Mouse (Mus musculus): ENCODE measurements around the gene Fasl.

DNA sequence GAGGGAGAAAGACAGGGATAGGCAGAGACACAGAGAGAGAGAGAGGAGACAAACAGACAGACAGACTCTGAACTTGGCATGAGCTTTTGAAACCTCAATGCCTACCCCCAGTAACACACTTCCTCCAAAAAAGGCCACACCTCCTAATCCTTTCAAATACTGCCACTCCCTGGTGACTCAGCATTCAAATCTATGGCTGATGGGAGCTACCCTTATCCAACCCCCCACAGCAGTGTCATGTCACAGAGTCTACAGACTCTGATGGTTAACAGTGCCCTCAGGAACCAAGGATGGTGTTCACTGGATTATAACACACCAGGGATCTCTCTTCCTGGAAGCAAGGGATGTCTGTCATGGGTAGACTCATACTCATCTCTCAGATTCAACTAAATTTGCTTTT, 11.5 kb upstream of the Fasl start:
- TF ChIP-seq CTCF (conservative IDR thresholded peaks at IDR 0.05; ENCODE audit: low read length): no peak
- no peak for TF ChIP-seq POU5F1 (IDR thresholded peaks at IDR 0.05; ENCODE audit: borderline replicate concordance, low read length)
